Mouse (Mus musculus): ENCODE results near the gene Ctsh. TPM values are rescaled to one million over a fixed set of nuclear protein-coding genes. Genes with fewer than 3 reads are reported as not detected.

Ctsh gene
- polyA plus RNA-seq (2014; fragmentation: Nextera tagmentation; extraction: Ambion mirVana) = 56.6 and 61.1 TPM in 2 replicates

- H3K27ac ChIP-seq (replicated peaks in 1 of 2; ENCODE audit: control insufficient read depth in 1 of 2, insufficient read depth in 1 of 2, low read depth in 2 of 2, low read length in 2 of 2) = peak within 1 kb of the TSS; percentile 46 to 57
- WGBS = 69% methylated on average over 2 of the region's 2 CpGs
- no peak for ATAC-seq (ENCODE audit: insufficient number of reproducible peaks, insufficient read depth, low FRiP score, low read depth)
- H3K4me1 ChIP-seq (ENCODE audit: control insufficient read depth in 2 of 2, insufficient read depth in 2 of 2, low read length in 2 of 2) = no peaks in the 10 kb centered on the region; a peak in 1 of 4 replicates
- no peaks in the 10 kb centered on the region for H3K36me3 ChIP-seq (ENCODE audit: control insufficient read depth, insufficient read depth, low read length)
- H3K9ac ChIP-seq (ENCODE audit: low read length) = peak within 1 kb of the TSS; percentile 77
- peak within 1 kb of the TSS; percentile 91 for H3K4me2 ChIP-seq (ENCODE audit: low read length)
- peak within 1 kb of the TSS; percentile 59 to 72 for H3K4me3 ChIP-seq (ENCODE audit: control insufficient read depth in 1 of 2, insufficient read depth in 1 of 2, low read depth in 1 of 2, low read length in 2 of 2)
- no peaks in the 10 kb centered on the region for H3K27me3 ChIP-seq (ENCODE audit: control insufficient read depth, insufficient read depth, low read length)
- no peaks in the 10 kb centered on the region for H3K9me3 ChIP-seq (ENCODE audit: control insufficient read depth, low read length)
Observed at GRCm38 (mm10) chr9:90053852-90054251, at the start of gene Ctsh. Gene Ctsh, plus strand, starts transcription at chr9:90054152.

- H3K27me3 ChIP-seq (ENCODE audit: control insufficient read depth, insufficient read depth, low read length) = no peaks in the 10 kb centered on the region
- peaks cover 0 to 5% of the 10 kb centered on the region in 2 experiments; a peak in 1 of 4 replicates for H3K4me1 ChIP-seq (ENCODE audit: control insufficient read depth in 2 of 2, insufficient read depth in 2 of 2, low read length in 2 of 2)
- H3K9ac ChIP-seq (ENCODE audit: low read length) = no peak overlapping the region
- no peaks in the 10 kb centered on the region for H3K9me3 ChIP-seq (ENCODE audit: control insufficient read depth, low read length)
- no peak overlapping the region for H3K4me3 ChIP-seq (ENCODE audit: control insufficient read depth in 1 of 2, insufficient read depth in 1 of 2, low read depth in 1 of 2, low read length in 2 of 2)
- H3K27ac ChIP-seq (replicated peaks in 1 of 2; ENCODE audit: control insufficient read depth in 1 of 2, insufficient read depth in 1 of 2, low read depth in 2 of 2, low read length in 2 of 2) = no peak overlapping the region
- WGBS = 79% methylated on average over 3 of the region's 3 CpGs
- no peaks in the 10 kb centered on the region for H3K36me3 ChIP-seq (ENCODE audit: control insufficient read depth, insufficient read depth, low read length)
- H3K4me2 ChIP-seq (ENCODE audit: low read length) = no peak overlapping the region
- ATAC-seq (ENCODE audit: insufficient number of reproducible peaks, insufficient read depth, low FRiP score, low read depth) = no peak
Observed at GRCm38 (mm10) chr9:90006432-90006831, 47.5 kb upstream of the Ctsh start.

- ATAC-seq (ENCODE audit: insufficient number of reproducible peaks, insufficient read depth, low FRiP score, low read depth) = no peak
Observed at GRCm38 (mm10) chr9:90007094-90007493, 46.9 kb upstream of the Ctsh start.

DNA sequence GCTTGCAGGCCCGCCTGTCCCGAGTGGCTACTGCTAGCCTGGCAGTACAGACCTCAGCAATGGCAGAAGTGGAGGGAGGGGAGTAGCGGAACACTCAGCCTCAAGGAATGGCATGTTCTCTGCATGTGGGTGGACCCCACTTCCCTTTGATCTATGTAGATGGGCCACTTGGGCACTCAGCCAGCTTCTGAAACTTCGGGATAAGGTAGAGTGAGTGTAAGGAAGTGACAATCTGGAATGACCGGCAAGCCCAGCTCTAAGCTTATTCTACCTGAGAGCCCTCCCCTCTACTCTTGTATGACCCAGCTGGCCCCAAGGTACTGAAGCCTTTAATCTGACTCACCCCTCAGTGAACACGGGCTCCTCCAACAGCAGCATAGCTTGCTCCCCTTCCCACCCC, 45.8 kb upstream of the Ctsh start:
- Histone ChIP-seq H3K4me3 (ENCODE audit: control insufficient read depth in 1 of 2, insufficient read depth in 1 of 2, low read depth in 1 of 2, low read length in 2 of 2) (no peak overlapping the region), H3K27me3 (ENCODE audit: control insufficient read depth, insufficient read depth, low read length) (no peaks in the 10 kb centered on the region), H3K4me2 (ENCODE audit: low read length) (no peak overlapping the region), H3K27ac (replicated peaks in 1 of 2; ENCODE audit: control insufficient read depth in 1 of 2, insufficient read depth in 1 of 2, low read depth in 2 of 2, low read length in 2 of 2) (no peak overlapping the region), H3K9ac (ENCODE audit: low read length) (no peak overlapping the region), H3K36me3 (ENCODE audit: control insufficient read depth, insufficient read depth, low read length) (no peaks in the 10 kb centered on the region), H3K9me3 (ENCODE audit: control insufficient read depth, low read length) (no peaks in the 10 kb centered on the region), H3K4me1 (ENCODE audit: control insufficient read depth in 2 of 2, insufficient read depth in 2 of 2, low read length in 2 of 2) (peaks cover 0 to 5% of the 10 kb centered on the region in 2 experiments; a peak in 1 of 4 replicates)
- ATAC-seq (ENCODE audit: insufficient number of reproducible peaks, insufficient read depth, low FRiP score, low read depth) = no peak
- WGBS = 48% methylated on average over 6 of the region's 6 CpGs

More at GRCm38 (mm10) chr9:90007094-90007493, 46.9 kb upstream of the Ctsh start:
- Histone ChIP-seq H3K27ac (replicated peaks in 1 of 2; ENCODE audit: control insufficient read depth in 1 of 2, insufficient read depth in 1 of 2, low read depth in 2 of 2, low read length in 2 of 2) (no peak overlapping the region), H3K4me3 (ENCODE audit: control insufficient read depth in 1 of 2, insufficient read depth in 1 of 2, low read depth in 1 of 2, low read length in 2 of 2) (no peak overlapping the region), H3K4me2 (ENCODE audit: low read length) (no peak overlapping the region), H3K36me3 (ENCODE audit: control insufficient read depth, insufficient read depth, low read length) (no peaks in the 10 kb centered on the region), H3K9ac (ENCODE audit: low read length) (no peak overlapping the region), H3K4me1 (ENCODE audit: control insufficient read depth in 2 of 2, insufficient read depth in 2 of 2, low read length in 2 of 2) (peaks cover 0 to 5% of the 10 kb centered on the region in 2 experiments; a peak in 1 of 4 replicates), H3K27me3 (ENCODE audit: control insufficient read depth, insufficient read depth, low read length) (no peaks in the 10 kb centered on the region), H3K9me3 (ENCODE audit: control insufficient read depth, low read length) (no peaks in the 10 kb centered on the region)
- 7% methylated on average over 2 of the region's 2 CpGs for WGBS

DNA sequence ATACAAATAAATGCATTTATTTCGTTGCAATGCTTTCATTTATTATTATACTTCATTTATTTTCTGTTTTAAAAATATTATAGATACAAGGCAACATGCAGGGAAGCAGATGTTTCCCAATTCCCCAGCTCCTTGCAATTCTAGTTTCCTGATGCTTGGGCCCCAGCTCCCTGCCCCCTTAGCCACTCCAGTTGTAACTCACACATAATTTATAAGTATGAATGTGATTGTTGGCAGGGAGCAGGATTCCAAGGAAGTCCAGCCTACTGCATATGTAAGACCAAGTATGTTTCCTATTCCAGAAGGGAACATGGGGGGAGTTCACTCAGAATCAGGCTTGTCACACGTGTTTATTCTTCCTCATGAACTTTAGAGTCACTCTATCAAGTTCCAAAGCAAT, 42.1 kb upstream of the Ctsh start:
- H3K4me1 ChIP-seq (ENCODE audit: control insufficient read depth in 2 of 2, insufficient read depth in 2 of 2, low read length in 2 of 2) = peaks cover 0 to 5% of the 10 kb centered on the region in 2 experiments; a peak in 1 of 4 replicates
- 62% methylated on average over 2 of the region's 2 CpGs for WGBS

DNA sequence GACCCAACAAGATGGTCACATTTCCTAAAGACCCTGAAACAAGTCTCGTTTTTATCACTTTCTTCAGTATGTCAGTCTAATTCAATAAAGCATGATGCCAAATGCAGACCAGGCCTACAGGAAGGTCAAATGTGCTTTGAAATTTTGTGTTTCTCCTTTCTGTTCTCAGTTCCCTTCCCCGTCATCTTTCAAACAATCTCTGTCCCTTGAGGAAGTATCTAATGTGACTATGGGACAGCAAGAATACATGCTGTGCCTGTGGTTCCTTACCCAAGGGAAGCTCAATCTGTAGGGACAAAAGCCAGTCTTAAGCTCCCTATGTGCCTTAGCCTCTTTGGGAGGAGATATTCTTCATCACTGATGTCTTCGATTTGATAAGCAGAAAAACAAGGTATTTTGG, 39.3 kb upstream of the Ctsh start:
- 76% methylated on average over 3 of the region's 3 CpGs for WGBS
- no peak overlapping the region for H3K4me3 ChIP-seq (ENCODE audit: control insufficient read depth in 1 of 2, insufficient read depth in 1 of 2, low read depth in 1 of 2, low read length in 2 of 2)
- no peaks in the 10 kb centered on the region for H3K36me3 ChIP-seq (ENCODE audit: control insufficient read depth, insufficient read depth, low read length)
- H3K4me2 ChIP-seq (ENCODE audit: low read length) = no peak overlapping the region
- no peaks in the 10 kb centered on the region for H3K27me3 ChIP-seq (ENCODE audit: control insufficient read depth, insufficient read depth, low read length)
- H3K9me3 ChIP-seq (ENCODE audit: control insufficient read depth, low read length) = no peaks in the 10 kb centered on the region
- H3K9ac ChIP-seq (ENCODE audit: low read length) = no peak overlapping the region
- ATAC-seq (ENCODE audit: insufficient number of reproducible peaks, insufficient read depth, low FRiP score, low read depth) = no peak
- H3K27ac ChIP-seq (replicated peaks in 1 of 2; ENCODE audit: control insufficient read depth in 1 of 2, insufficient read depth in 1 of 2, low read depth in 2 of 2, low read length in 2 of 2) = no peak overlapping the region
- H3K4me1 ChIP-seq (ENCODE audit: control insufficient read depth in 2 of 2, insufficient read depth in 2 of 2, low read length in 2 of 2) = no peaks in the 10 kb centered on the region

More for the DNA sequence above, 42.1 kb upstream of the Ctsh start:
- Histone ChIP-seq H3K36me3 (ENCODE audit: control insufficient read depth, insufficient read depth, low read length) (no peaks in the 10 kb centered on the region), H3K4me2 (ENCODE audit: low read length) (no peak overlapping the region), H3K9ac (ENCODE audit: low read length) (no peak overlapping the region), H3K27me3 (ENCODE audit: control insufficient read depth, insufficient read depth, low read length) (no peaks in the 10 kb centered on the region), H3K4me3 (ENCODE audit: control insufficient read depth in 1 of 2, insufficient read depth in 1 of 2, low read depth in 1 of 2, low read length in 2 of 2) (no peak overlapping the region), H3K27ac (replicated peaks in 1 of 2; ENCODE audit: control insufficient read depth in 1 of 2, insufficient read depth in 1 of 2, low read depth in 2 of 2, low read length in 2 of 2) (no peak overlapping the region), H3K9me3 (ENCODE audit: control insufficient read depth, low read length) (no peaks in the 10 kb centered on the region)
- no peak for ATAC-seq (ENCODE audit: insufficient number of reproducible peaks, insufficient read depth, low FRiP score, low read depth)

- no peak overlapping the region for H3K4me3 ChIP-seq (ENCODE audit: control insufficient read depth in 1 of 2, insufficient read depth in 1 of 2, low read depth in 1 of 2, low read length in 2 of 2)
- no peak overlapping the region for H3K9ac ChIP-seq (ENCODE audit: low read length)
- no peaks in the 10 kb centered on the region for H3K36me3 ChIP-seq (ENCODE audit: control insufficient read depth, insufficient read depth, low read length)
- H3K27ac ChIP-seq (replicated peaks in 1 of 2; ENCODE audit: control insufficient read depth in 1 of 2, insufficient read depth in 1 of 2, low read depth in 2 of 2, low read length in 2 of 2) = no peak overlapping the region
- no peaks in the 10 kb centered on the region for H3K9me3 ChIP-seq (ENCODE audit: control insufficient read depth, low read length)
- no peaks in the 10 kb centered on the region for H3K27me3 ChIP-seq (ENCODE audit: control insufficient read depth, insufficient read depth, low read length)
- H3K4me1 ChIP-seq (ENCODE audit: control insufficient read depth in 2 of 2, insufficient read depth in 2 of 2, low read length in 2 of 2) = no peaks in the 10 kb centered on the region
- 72% methylated on average over 6 of the region's 6 CpGs for WGBS
- no peak overlapping the region for H3K4me2 ChIP-seq (ENCODE audit: low read length)
- no peak for ATAC-seq (ENCODE audit: insufficient number of reproducible peaks, insufficient read depth, low FRiP score, low read depth)
Observed at GRCm38 (mm10) chr9:90016204-90016603, 37.7 kb upstream of the Ctsh start.

DNA sequence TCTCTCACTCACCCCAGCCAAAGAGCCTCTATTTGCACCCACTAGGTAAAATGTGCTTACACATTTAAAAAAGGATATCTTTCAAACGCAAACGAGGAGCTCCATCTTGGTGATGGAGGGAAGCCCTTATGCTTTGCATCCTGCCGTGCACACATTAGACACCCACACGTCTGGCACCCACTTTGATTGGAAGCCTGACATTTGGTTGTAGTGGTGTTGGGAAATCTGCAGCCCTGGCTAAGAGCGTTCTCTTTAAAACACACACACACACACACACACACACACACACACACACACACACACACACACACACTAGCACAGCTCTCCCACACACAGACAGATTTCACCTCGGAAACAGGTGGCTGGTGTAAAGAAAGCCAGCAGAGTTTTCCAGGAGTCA, 33.1 kb upstream of the Ctsh start:
- no peak overlapping the region for H3K9ac ChIP-seq (ENCODE audit: low read length)
- no peaks in the 10 kb centered on the region for H3K27me3 ChIP-seq (ENCODE audit: control insufficient read depth, insufficient read depth, low read length)
- H3K4me2 ChIP-seq (ENCODE audit: low read length) = no peak overlapping the region
- no peak for ATAC-seq (ENCODE audit: insufficient number of reproducible peaks, insufficient read depth, low FRiP score, low read depth)
- H3K4me1 ChIP-seq (ENCODE audit: control insufficient read depth in 2 of 2, insufficient read depth in 2 of 2, low read length in 2 of 2) = no peaks in the 10 kb centered on the region
- no peaks in the 10 kb centered on the region for H3K36me3 ChIP-seq (ENCODE audit: control insufficient read depth, insufficient read depth, low read length)
- no peak overlapping the region for H3K4me3 ChIP-seq (ENCODE audit: control insufficient read depth in 1 of 2, insufficient read depth in 1 of 2, low read depth in 1 of 2, low read length in 2 of 2)
- H3K9me3 ChIP-seq (ENCODE audit: control insufficient read depth, low read length) = no peaks in the 10 kb centered on the region
- no peak overlapping the region for H3K27ac ChIP-seq (replicated peaks in 1 of 2; ENCODE audit: control insufficient read depth in 1 of 2, insufficient read depth in 1 of 2, low read depth in 2 of 2, low read length in 2 of 2)
- 69% methylated on average over 6 of the region's 6 CpGs for WGBS
